Mouse (Mus musculus): ENCODE data around the gene Trhde.

The Trhde gene

DNA sequence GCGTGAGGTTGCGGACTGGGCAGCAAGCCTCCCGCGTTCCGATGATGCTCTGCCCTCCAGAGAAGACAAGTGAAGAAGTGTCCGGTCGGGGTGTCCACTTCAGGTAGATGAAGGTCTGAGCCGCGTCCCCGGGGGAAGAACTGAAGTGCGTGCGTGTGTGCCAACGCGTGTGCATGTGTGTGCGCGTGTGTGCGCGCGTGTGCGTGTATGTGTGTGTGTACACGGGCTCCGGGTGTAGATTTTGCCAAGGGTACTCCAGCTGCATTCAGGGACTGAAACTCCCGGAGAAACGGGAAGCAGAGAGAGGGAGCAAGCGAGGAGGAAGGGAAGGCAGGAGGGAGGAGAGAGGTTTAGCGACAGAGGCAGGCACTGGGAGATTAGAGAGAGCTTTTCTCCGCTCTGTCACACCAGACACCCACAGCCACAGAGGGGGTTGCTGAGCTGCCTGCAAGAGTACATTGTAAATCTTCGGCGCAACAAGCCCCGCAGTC lies at the start of gene Trhde:
Gene Trhde (minus strand): TSS at position 147 of the 491 bp plus-strand sequence.
- no peak for DNase-seq (ENCODE audit: low read depth in 2 of 2, low spot score in 2 of 2)

GRCm38 (mm10) chr10:114841966-114842365 lies 39.9 kb upstream of the Trhde start:
- DNase-seq (ENCODE audit: low read depth in 2 of 2, low spot score in 2 of 2), result no peak

DNA sequence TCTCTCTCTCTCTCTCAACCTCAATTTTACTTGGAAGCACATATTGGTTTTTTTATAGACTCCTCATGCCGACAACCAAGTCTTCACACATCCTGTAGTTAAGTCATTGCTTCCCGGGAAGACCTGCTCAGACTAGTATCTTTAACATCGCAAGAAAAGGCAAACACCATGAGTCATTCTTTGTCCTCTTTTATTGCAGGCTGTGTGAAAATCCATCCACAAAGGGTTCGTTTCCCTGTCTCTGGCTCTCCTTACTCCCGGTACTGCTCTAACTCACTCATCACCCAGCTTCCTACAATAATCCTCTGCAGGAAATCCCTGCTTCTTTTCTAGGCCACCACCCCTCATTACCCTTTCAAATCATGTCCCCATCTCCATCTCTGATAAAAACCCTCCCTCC lies 39.3 kb upstream of the Trhde start:
- DNase-seq (ENCODE audit: low read depth in 2 of 2, low spot score in 2 of 2), result no peak

GRCm38 (mm10) chr10:114831313-114831712 lies 29.2 kb upstream of the Trhde start:
- DNase-seq (ENCODE audit: low read depth in 2 of 2, low spot score in 2 of 2), result no peak

DNA sequence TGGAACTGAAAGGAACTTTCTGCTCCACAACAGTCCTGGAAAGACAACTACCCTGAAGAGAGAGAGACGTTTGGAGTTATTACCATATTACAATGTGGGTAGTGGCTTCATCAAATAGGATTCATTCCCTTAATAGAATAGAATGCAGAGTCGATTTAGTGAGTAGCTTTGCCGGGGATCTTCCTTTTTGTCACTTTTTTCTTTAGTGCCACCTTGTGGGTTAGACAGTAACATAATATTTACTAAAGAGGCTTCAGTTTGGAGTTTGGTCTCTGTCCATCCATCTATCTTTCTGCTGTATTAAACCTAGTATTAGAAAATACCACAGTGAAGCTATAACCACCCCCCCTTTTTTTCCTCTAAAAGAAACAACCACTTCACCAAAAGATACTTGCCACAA lies 6.7 kb upstream of the Trhde start:
- DNase-seq (ENCODE audit: low read depth in 2 of 2, low spot score in 2 of 2), result no peak

- DNase-seq (ENCODE audit: low read depth in 2 of 2, low spot score in 2 of 2), result no peak
These were observed 3.8 kb upstream of the Trhde start for GRCm38 (mm10) chr10:114805884-114806283.

GRCm38 (mm10) chr10:114801457-114802160 lies 498 bp downstream of the Trhde start:
- no peak for DNase-seq (ENCODE audit: low read depth in 2 of 2, low spot score in 2 of 2)

GRCm38 (mm10) chr10:114800331-114801304 lies 1.5 kb downstream of the Trhde start:
- no peak for DNase-seq (ENCODE audit: low read depth in 2 of 2, low spot score in 2 of 2)

DNA sequence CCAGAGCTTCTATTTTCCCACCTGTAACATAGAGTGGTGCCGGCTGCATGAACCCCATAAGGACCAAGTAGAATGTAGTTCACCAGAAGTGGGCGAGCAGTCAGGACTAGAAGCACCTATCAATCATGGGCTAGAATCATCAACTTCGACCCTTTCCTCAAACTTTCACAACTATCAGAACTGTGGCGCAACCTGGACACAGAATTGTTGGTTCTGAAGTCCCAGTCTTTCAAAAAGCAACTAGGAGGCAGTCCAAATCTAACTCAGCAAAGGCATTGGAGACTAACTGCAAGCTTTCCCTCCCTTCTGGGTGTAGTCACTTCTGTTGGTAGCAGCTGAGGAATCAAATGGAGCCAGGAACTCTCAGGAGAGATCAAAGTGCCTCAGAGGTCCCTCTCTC lies 2.6 kb downstream of the Trhde start:
- no peak for DNase-seq (ENCODE audit: low read depth in 2 of 2, low spot score in 2 of 2)

- no peak for DNase-seq (ENCODE audit: low read depth in 2 of 2, low spot score in 2 of 2)
These were observed 3.3 kb downstream of the Trhde start for GRCm38 (mm10) chr10:114798788-114799187.

- no peak for DNase-seq (ENCODE audit: low read depth in 2 of 2, low spot score in 2 of 2)
These were observed 3.9 kb downstream of the Trhde start for GRCm38 (mm10) chr10:114798218-114798617.

DNA sequence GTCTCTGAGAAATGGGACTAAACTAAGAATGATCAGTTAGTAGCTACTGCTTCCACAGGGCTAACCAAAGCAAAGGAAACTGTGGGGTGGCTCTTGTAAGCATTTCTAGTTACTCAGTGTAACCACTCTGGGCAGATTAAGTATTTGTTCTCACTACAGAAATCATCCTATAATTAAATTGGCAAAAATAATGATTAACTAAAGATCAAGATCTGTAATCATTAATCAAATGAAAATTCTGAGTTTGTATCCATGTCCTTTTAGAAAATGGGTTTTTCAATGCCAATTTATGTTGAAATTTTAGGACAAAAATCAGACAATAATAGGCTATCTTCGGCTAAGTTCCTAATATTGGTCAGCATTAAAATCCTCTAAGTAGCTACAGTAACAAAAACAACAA lies 4.4 kb downstream of the Trhde start:
- no peak for DNase-seq (ENCODE audit: low read depth in 2 of 2, low spot score in 2 of 2)

DNA sequence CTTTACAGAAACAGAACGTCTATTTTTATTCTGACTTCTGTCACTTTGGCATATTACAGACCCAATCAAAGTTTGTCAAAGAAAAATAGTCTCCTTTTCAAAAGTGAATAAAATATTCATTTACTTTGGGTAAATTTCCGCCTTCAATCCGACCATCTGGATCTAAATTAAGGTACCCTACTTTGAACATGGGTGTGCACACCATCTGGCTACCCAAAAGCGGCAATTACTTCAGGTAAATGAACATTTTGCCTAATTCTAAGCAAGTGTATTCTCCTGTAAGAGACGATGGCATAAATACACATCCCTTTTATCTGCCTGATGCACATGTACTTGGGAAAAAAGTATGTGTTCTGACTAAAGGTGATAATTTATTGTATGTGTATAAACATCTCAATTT lies 5.2 kb downstream of the Trhde start:
- no peak for DNase-seq (ENCODE audit: low read depth in 2 of 2, low spot score in 2 of 2)

GRCm38 (mm10) chr10:114794214-114794613 lies 7.9 kb downstream of the Trhde start:
- DNase-seq (ENCODE audit: low read depth in 2 of 2, low spot score in 2 of 2), result no peak

GRCm38 (mm10) chr10:114765914-114766313 lies 36.2 kb downstream of the Trhde start:
- no peak for DNase-seq (ENCODE audit: low read depth in 2 of 2, low spot score in 2 of 2)

- no peak for DNase-seq (ENCODE audit: low read depth in 2 of 2, low spot score in 2 of 2)
These were observed 40.0 kb downstream of the Trhde start for GRCm38 (mm10) chr10:114762125-114762524.

- DNase-seq (ENCODE audit: low read depth in 2 of 2, low spot score in 2 of 2), result no peak
These were observed 42.9 kb downstream of the Trhde start for GRCm38 (mm10) chr10:114759240-114759639.

GRCm38 (mm10) chr10:114758614-114759013 lies 43.5 kb downstream of the Trhde start:
- no peak for DNase-seq (ENCODE audit: low read depth in 2 of 2, low spot score in 2 of 2)

GRCm38 (mm10) chr10:114742755-114743705 lies 59.1 kb downstream of the Trhde start:
- no peak for DNase-seq (ENCODE audit: low read depth in 2 of 2, low spot score in 2 of 2)

DNA sequence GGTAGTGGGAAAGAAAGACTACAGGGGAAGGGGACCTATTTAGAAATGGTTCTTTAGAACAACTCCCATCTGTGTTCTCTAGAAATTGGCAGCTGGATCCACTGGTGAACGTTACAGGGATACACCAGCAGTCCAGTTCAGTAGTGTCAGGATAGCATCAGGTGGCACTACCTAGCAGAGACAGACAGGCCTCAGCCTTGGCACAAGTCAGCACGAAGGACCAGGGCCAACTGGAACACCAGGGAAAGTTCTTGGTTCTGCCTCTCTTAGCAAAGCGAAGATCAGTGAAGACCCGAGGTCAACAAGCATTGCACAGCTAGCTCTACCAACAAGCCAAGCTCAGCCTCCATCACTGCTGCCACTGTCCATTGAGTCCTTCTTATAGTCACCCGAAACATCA lies 62.2 kb downstream of the Trhde start:
- DNase-seq (ENCODE audit: low read depth in 2 of 2, low spot score in 2 of 2), result no peak

DNA sequence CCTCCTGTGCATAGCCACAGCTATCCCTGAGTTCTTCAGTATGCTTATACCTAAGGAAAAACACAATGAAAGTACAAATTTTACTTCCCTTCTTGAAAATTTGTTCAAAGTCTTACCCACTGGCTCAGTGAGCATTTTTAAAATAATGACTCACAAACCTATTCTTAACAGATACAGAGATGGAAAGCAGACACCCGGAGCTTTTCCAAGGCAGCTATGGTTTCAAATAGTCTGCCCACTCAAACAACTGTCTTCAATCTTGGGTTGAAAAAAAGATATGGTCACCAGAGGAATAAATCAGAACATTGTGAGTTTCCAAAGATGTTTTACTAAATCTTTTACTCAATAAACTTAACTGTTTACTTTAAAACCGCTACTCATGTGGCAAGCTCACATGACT lies 64.5 kb downstream of the Trhde start:
- DNase-seq (ENCODE audit: low read depth in 2 of 2, low spot score in 2 of 2), result no peak

Measured in CD8-positive naive resting alpha-beta T cell, adult 2 months (primary cell).